Mouse (Mus musculus): ENCODE data around the gene Gm10283. TPM values are rescaled to one million over a fixed set of nuclear protein-coding genes. Genes with fewer than 3 reads are reported as not detected.
"Not testable (repeated sequence)": the region's sequence is repeated elsewhere in the genome, so short reads cannot be mapped to it uniquely, and the experiment has no call there.

Gene Gm10283
- not detected in 2 replicates for polyA plus RNA-seq (2012; ENCODE audit: insufficient read depth, insufficient read length, low replicate concordance, missing spikeins)

- WGBS = 74% methylated on average over 2 of the region's 2 CpGs
- TF ChIP-seq CTCF (IDR thresholded peaks at IDR 0.05; ENCODE audit: insufficient read depth, low read depth, low read length) (no peak), POLR2A (IDR thresholded peaks at IDR 0.05; ENCODE audit: insufficient read depth, low read depth, low read length) (no peak)
- no peak within 1 kb of the TSS for H3K4me3 ChIP-seq (ENCODE audit: insufficient read depth, low read depth, low read length)
- H3K27ac ChIP-seq (ENCODE audit: insufficient read depth, low read depth, low read length) = no peak within 1 kb of the TSS
- H3K4me1 ChIP-seq (ENCODE audit: control insufficient read depth, insufficient read depth, low read length) = peaks cover 4% of the 10 kb centered on the region
These were observed at the start of gene Gm10283 for GRCm38 (mm10) chr8:60503098-60503497. Gene Gm10283 (minus strand): TSS chr8:60503198.

DNA sequence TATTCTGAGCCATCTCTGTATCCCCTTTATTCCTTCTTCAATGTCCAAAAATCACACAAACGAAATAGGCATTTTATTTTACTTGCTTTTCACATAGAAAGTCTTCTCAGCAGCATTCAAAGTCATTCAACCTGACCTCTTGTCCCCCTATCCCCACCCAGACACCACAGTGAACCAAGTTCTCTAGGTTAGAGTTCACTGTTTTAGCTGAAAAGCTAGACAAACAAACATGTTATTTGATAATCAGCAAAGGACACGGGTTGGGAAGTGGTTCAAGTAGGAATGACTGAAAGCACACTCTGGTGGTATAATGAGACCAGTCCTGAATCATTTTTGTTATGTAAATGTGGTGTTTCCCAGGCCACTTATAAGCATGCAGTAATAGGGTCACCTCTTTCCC lies 31.9 kb upstream of the Gm10283 start:
- no peak for TF ChIP-seq CTCF (IDR thresholded peaks at IDR 0.05; ENCODE audit: insufficient read depth, low read depth, low read length)
- no peak for TF ChIP-seq POLR2A (IDR thresholded peaks at IDR 0.05; ENCODE audit: insufficient read depth, low read depth, low read length)
- Histone ChIP-seq H3K4me3 (ENCODE audit: insufficient read depth, low read depth, low read length) (no peak overlapping the region), H3K27ac (ENCODE audit: insufficient read depth, low read depth, low read length) (no peak overlapping the region), H3K4me1 (ENCODE audit: control insufficient read depth, insufficient read depth, low read length) (no peaks in the 10 kb centered on the region)
- 39% methylated on average over 2 of the region's 2 CpGs for WGBS

GRCm38 (mm10) chr8:60518286-60518685 lies 15.3 kb upstream of the Gm10283 start:
- Histone ChIP-seq H3K4me3 (ENCODE audit: insufficient read depth, low read depth, low read length) (no peak overlapping the region), H3K4me1 (ENCODE audit: control insufficient read depth, insufficient read depth, low read length) (no peaks in the 10 kb centered on the region), H3K27ac (ENCODE audit: insufficient read depth, low read depth, low read length) (no peak overlapping the region)
- TF ChIP-seq POLR2A (IDR thresholded peaks at IDR 0.05; ENCODE audit: insufficient read depth, low read depth, low read length) (no peak), CTCF (IDR thresholded peaks at IDR 0.05; ENCODE audit: insufficient read depth, low read depth, low read length) (no peak)

GRCm38 (mm10) chr8:60505653-60506521 lies 2.9 kb upstream of the Gm10283 start, which contains the start of gene Aadat:
Gene Aadat (plus strand): TSS chr8:60505932.
- 1% methylated on average over 25 of the region's 25 CpGs for WGBS
- Histone ChIP-seq H3K4me1 (ENCODE audit: control insufficient read depth, insufficient read depth, low read length) (peaks cover 4% of the 10 kb centered on the region), H3K4me3 (ENCODE audit: insufficient read depth, low read depth, low read length) (peak within 1 kb of the TSS; percentile 51), H3K27ac (ENCODE audit: insufficient read depth, low read depth, low read length) (0 out of 2 replicates have a peak within 1 kb of the TSS, but pooled peaks have one; percentile 3)
- TF ChIP-seq CTCF (IDR thresholded peaks at IDR 0.05; ENCODE audit: insufficient read depth, low read depth, low read length) (peak; percentile 20; the same call in 1 of the 2 replicates), POLR2A (IDR thresholded peaks at IDR 0.05; ENCODE audit: insufficient read depth, low read depth, low read length) (no peak)

- not testable (repeated sequence) for H3K4me3 ChIP-seq (ENCODE audit: insufficient read depth, low read depth, low read length); H3K4me1 ChIP-seq (ENCODE audit: control insufficient read depth, insufficient read depth, low read length); H3K27ac ChIP-seq (ENCODE audit: insufficient read depth, low read depth, low read length)
- WGBS = 82% methylated on average over 2 of the region's 2 CpGs
These were observed 8.0 kb downstream of the Gm10283 start for GRCm38 (mm10) chr8:60495046-60495445.

- Histone ChIP-seq H3K4me3 (ENCODE audit: insufficient read depth, low read depth, low read length) (no peak overlapping the region), H3K4me1 (ENCODE audit: control insufficient read depth, insufficient read depth, low read length) (no peaks in the 10 kb centered on the region), H3K27ac (ENCODE audit: insufficient read depth, low read depth, low read length) (no peak overlapping the region)
- TF ChIP-seq CTCF (IDR thresholded peaks at IDR 0.05; ENCODE audit: insufficient read depth, low read depth, low read length) (no peak), POLR2A (IDR thresholded peaks at IDR 0.05; ENCODE audit: insufficient read depth, low read depth, low read length) (no peak)
- WGBS = 93% methylated on average over 11 of the region's 11 CpGs
These were observed 8.4 kb downstream of the Gm10283 start for GRCm38 (mm10) chr8:60494606-60495005.

GRCm38 (mm10) chr8:60492471-60492870 lies 10.5 kb downstream of the Gm10283 start:
- 73% methylated on average over 3 of the region's 3 CpGs for WGBS
- Histone ChIP-seq H3K27ac (ENCODE audit: insufficient read depth, low read depth, low read length) (no peak overlapping the region), H3K4me3 (ENCODE audit: insufficient read depth, low read depth, low read length) (no peak overlapping the region), H3K4me1 (ENCODE audit: control insufficient read depth, insufficient read depth, low read length) (no peaks in the 10 kb centered on the region)
- TF ChIP-seq POLR2A (IDR thresholded peaks at IDR 0.05; ENCODE audit: insufficient read depth, low read depth, low read length) (no peak), CTCF (IDR thresholded peaks at IDR 0.05; ENCODE audit: insufficient read depth, low read depth, low read length) (no peak)

DNA sequence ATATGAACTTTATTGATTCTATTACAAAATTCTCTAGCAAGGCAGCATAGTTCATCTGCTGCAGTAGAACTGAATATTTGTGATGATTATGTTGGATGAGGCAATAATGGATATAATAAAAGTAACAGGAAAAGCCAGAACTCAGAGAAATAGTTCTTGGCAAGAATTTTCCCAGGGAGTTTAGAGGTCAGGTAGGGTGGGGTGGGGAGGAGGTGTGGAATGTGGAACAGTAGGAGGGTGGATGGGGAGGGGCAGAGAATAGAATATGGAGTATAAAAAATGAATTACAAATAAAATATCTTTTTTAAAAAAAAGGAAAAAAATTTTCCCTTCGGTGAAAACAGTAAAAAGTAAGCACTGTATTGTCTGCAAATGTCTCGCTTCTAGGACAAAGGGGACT lies 11.1 kb downstream of the Gm10283 start:
- H3K4me3 ChIP-seq (ENCODE audit: insufficient read depth, low read depth, low read length) = no peak overlapping the region
- 95% methylated on average over 2 of the region's 2 CpGs for WGBS
- no peak overlapping the region for H3K27ac ChIP-seq (ENCODE audit: insufficient read depth, low read depth, low read length)
- TF ChIP-seq CTCF (IDR thresholded peaks at IDR 0.05; ENCODE audit: insufficient read depth, low read depth, low read length) = no peak
- no peak for TF ChIP-seq POLR2A (IDR thresholded peaks at IDR 0.05; ENCODE audit: insufficient read depth, low read depth, low read length)
- H3K4me1 ChIP-seq (ENCODE audit: control insufficient read depth, insufficient read depth, low read length) = no peaks in the 10 kb centered on the region

- Histone ChIP-seq H3K4me1 (ENCODE audit: control insufficient read depth, insufficient read depth, low read length) (no peaks in the 10 kb centered on the region), H3K27ac (ENCODE audit: insufficient read depth, low read depth, low read length) (no peak overlapping the region), H3K4me3 (ENCODE audit: insufficient read depth, low read depth, low read length) (no peak overlapping the region)
- TF ChIP-seq POLR2A (IDR thresholded peaks at IDR 0.05; ENCODE audit: insufficient read depth, low read depth, low read length) (no peak), CTCF (IDR thresholded peaks at IDR 0.05; ENCODE audit: insufficient read depth, low read depth, low read length) (no peak)
- WGBS = 86% methylated on average over 2 of the region's 2 CpGs
These were observed 12.9 kb downstream of the Gm10283 start for GRCm38 (mm10) chr8:60490147-60490546.

All from olfactory bulb, adult 2 months (tissue).